Mouse (Mus musculus) liver, embryonic 14.5 days (tissue): ENCODE results near the gene Wbp1l.

ENCODE experiments used
- CTCF ChIP-seq: IDR thresholded peaks from 2 replicates; pipeline ENCODE4 v1.5.1; 2016; ENCODE audit warnings: antibody characterized with exemption, low read depth, control low read depth
- EP300 ChIP-seq: IDR thresholded peaks from 2 replicates; pipeline ENCODE4 v1.6.1; 2016; ENCODE audit warnings: antibody characterized with exemption, low read depth

DNA sequence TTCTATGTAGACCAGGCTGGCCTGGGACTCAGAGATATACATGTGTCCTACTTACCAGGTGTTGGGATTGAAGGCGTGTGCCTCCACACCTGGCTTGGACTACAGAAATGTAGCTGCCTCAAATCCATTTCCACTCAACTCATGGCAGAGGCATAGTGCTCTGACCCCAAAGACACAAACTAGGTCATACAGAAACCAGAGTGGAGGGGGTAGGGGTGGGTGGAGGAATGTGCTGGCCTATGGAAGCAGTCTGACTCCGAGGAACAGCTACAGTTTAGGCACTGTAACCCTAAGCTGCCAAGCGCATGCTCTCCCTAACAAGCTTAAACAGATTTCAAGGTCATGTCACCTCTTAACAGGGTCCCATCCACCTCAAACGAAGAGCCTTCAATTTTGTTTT lies 35.3 kb upstream of the Wbp1l start:
- TF ChIP-seq EP300 (no peak), CTCF (no peak)
